Mouse (Mus musculus): ENCODE measurements at regions not wholly inside any gene's neighbourhood (a gene's known extent, or its start where the extent isn't known, plus 50 kb on each side); places are given as distances from the start of the nearest gene placed in this dataset.

GRCm38 (mm10) chr14:67550462-67551185 lies 1541.6 kb upstream of the Gulo start:
- no peak for DNase-seq (ENCODE audit: low read depth)

- DNase-seq (ENCODE audit: low read depth) = no peak
Observed at GRCm38 (mm10) chr14:67548750-67549149, 1539.7 kb upstream of the Gulo start.

GRCm38 (mm10) chr14:67545036-67545435 lies 1536.0 kb upstream of the Gulo start:
- DNase-seq (ENCODE audit: low read depth) = no peak

- no peak for DNase-seq (ENCODE audit: low read depth)
Observed at GRCm38 (mm10) chr14:67541271-67541711, 1532.3 kb upstream of the Gulo start.

GRCm38 (mm10) chr14:67538696-67539095 lies 1529.7 kb upstream of the Gulo start:
- no peak for DNase-seq (ENCODE audit: low read depth)

GRCm38 (mm10) chr14:67536787-67537659 lies 1528.0 kb upstream of the Gulo start:
- DNase-seq (ENCODE audit: low read depth) = no peak

GRCm38 (mm10) chr14:67506729-67507395 lies 1497.9 kb upstream of the Gulo start:
- DNase-seq (ENCODE audit: low read depth) = no peak

- DNase-seq (ENCODE audit: low read depth) = no peak
Observed at GRCm38 (mm10) chr14:67492086-67492485, 1483.1 kb upstream of the Gulo start.

- no peak for DNase-seq (ENCODE audit: low read depth)
Observed at GRCm38 (mm10) chr14:67486676-67487075, 1477.7 kb upstream of the Gulo start.

- DNase-seq (ENCODE audit: low read depth) = no peak
Observed at GRCm38 (mm10) chr14:67485449-67485800, 1476.4 kb upstream of the Gulo start.

- DNase-seq (ENCODE audit: low read depth) = no peak
Observed at GRCm38 (mm10) chr14:67484533-67485448, 1475.8 kb upstream of the Gulo start.
